Mouse (Mus musculus) forebrain, postnatal 0 days (tissue): Measurements from ENCODE around the gene Gdf10. TPM values are rescaled to one million over a fixed set of nuclear protein-coding genes. Genes with fewer than 3 reads are reported as not detected.

ENCODE experiments used
- ATAC-seq: fragments of 200-750 bp; cut with Nextera tagmentation; 2 replicates; pipeline ENCODE4 v1.8.0; 2017; ENCODE audit warnings: mild to moderate bottlenecking, moderate library complexity
- DNase-seq: peaks from one replicate; pipeline ENCODE4 v3.0.0-alpha.2; 2015
- H3K27ac ChIP-seq: fragments of 300-500 bp; sonication (generic); 2 replicates; pipeline ENCODE4 v1.5.1; 2014; ENCODE audit warnings: low read depth, mild to moderate bottlenecking, antibody characterized with exemption, low read length, moderate library complexity, mixed read lengths
- H3K27me3 ChIP-seq: fragments of 300-500 bp; sonication (generic); 2 replicates; pipeline ENCODE4 v1.6.1; 2014; ENCODE audit warnings: mild to moderate bottlenecking, low read length, mixed read lengths; ENCODE audit not compliant: insufficient read depth
- H3K36me3 ChIP-seq: fragments of 300-500 bp; sonication (generic); 2 replicates; pipeline ENCODE4 v1.6.1; 2014; ENCODE audit warnings: mild to moderate bottlenecking, moderate library complexity; ENCODE audit not compliant: insufficient read depth
- H3K4me1 ChIP-seq: fragments of 300-500 bp; sonication (generic); 2 replicates; pipeline ENCODE4 v1.6.1; 2014; ENCODE audit warnings: antibody characterized with exemption; ENCODE audit not compliant: insufficient read depth
- H3K4me2 ChIP-seq: fragments of 300-500 bp; sonication (generic); 2 replicates; pipeline ENCODE4 v1.6.1; 2014; ENCODE audit warnings: low read depth, mild to moderate bottlenecking, moderate library complexity
- H3K4me3 ChIP-seq: fragments of 300-500 bp; sonication (generic); 2 replicates; pipeline ENCODE4 v1.5.1; 2014; ENCODE audit warnings: low read depth, low read length, mixed read lengths
- H3K9ac ChIP-seq: fragments of 300-500 bp; sonication (generic); 2 replicates; pipeline ENCODE4 v1.6.1; 2014; ENCODE audit warnings: mild to moderate bottlenecking
- H3K9me3 ChIP-seq: fragments of 300-500 bp; sonication (generic); 2 replicates; pipeline ENCODE4 v1.6.1; 2016; ENCODE audit warnings: low read length
- CTCF ChIP-seq: sonication (generic); IDR thresholded peaks from 2 replicates; pipeline ENCODE4 v1.5.1; 2016; ENCODE audit warnings: antibody characterized with exemption, control low read depth, low read depth
- WGBS: fragments of 180-500 bp; shearing (Covaris S2); extraction: QIAGEN DNeasy Blood & Tissue Kit; methylation state at CpG from one replicate; pipeline ENCODE4 v1.1.7; 2014; 5-methylcytosine and 5-hydroxymethylcytosine counted together
- polyA plus RNA-seq: library from polyadenylated mRNA; unstranded; fragments of >200 nt; fragmentation: Nextera tagmentation; extraction: Ambion mirVana; gene quantifications from 2 replicates; pipeline ENCODE4 v1.2.1, GENCODE M21; 2015
- total RNA-seq: library from RNA; depleted of rRNA; stranded (reverse); fragments of >200 nt; gene quantifications from 2 replicates; pipeline ENCODE4 v1.2.3, GENCODE M21; 2014; rRNA removed

Gene Gdf10
- total and polyA plus RNA-seq, 2 experiments from 2014 or later = 8.8 to 9.6 TPM

GRCm38 (mm10) chr14:33977748-33978147 is 54.4 kb downstream of the Gdf10 start:
- Histone ChIP-seq H3K9me3 (no peaks in the 10 kb centered on the region), H3K27ac (no peak overlapping the region), H3K9ac (no peak overlapping the region), H3K4me1 (no peaks in the 10 kb centered on the region), H3K27me3 (no peaks in the 10 kb centered on the region), H3K4me3 (no peak overlapping the region; the same call in none of the 2 replicates), H3K36me3 (no peaks in the 10 kb centered on the region), H3K4me2 (peak overlapping the region; percentile 78; the same call in 1 of the 2 replicates)
- no peak for TF ChIP-seq CTCF
- WGBS = 39% methylated on average over 7 of the region's 7 CpGs
- ATAC-seq = no peak
- DNase-seq = no peak

GRCm38 (mm10) chr14:33978604-33979059 is 55.2 kb downstream of the Gdf10 start, which contains the start of gene Zfp488:
TSS of gene Zfp488 (minus strand) at chr14:33978764.
- Histone ChIP-seq H3K27ac (no peak within 1 kb of the TSS), H3K27me3 (no peaks in the 10 kb centered on the region), H3K4me1 (no peaks in the 10 kb centered on the region), H3K4me2 (peak within 1 kb of the TSS; percentile 78), H3K36me3 (no peaks in the 10 kb centered on the region), H3K9ac (peak within 1 kb of the TSS; percentile 35; the same call in 1 of the 2 replicates), H3K9me3 (no peaks in the 10 kb centered on the region), H3K4me3 (peak within 1 kb of the TSS; percentile 35)
- TF ChIP-seq CTCF = no peak
- peak; percentile 36 for DNase-seq
- WGBS = 4% methylated on average over 25 of the region's 25 CpGs
- peak; percentile 71 for ATAC-seq

Other genes starting within 250 kb of the Gdf10 start
- 0.05 TPM in 1 of 2 replicates, not detected in the other for gene Gdf2, start 17.5 kb downstream of the Gdf10 start, total RNA-seq
- gene Gdf2, start 17.5 kb downstream of the Gdf10 start, polyA plus RNA-seq = 0.06 TPM in 1 of 2 replicates, not detected in the other
- gene Rbp3, start 30.4 kb downstream of the Gdf10 start, total RNA-seq = 0.29 and 0.46 TPM in 2 replicates
- gene Rbp3, start 30.4 kb downstream of the Gdf10 start, polyA plus RNA-seq = 0.16 and 0.34 TPM in 2 replicates
- gene Zfp488, start 55.2 kb downstream of the Gdf10 start, total RNA-seq = 1.3 and 1.8 TPM in 2 replicates
- 0.36 TPM in 2 replicates for gene Zfp488, start 55.2 kb downstream of the Gdf10 start, polyA plus RNA-seq
- not detected in 2 replicates for gene Gm30083, start 91.6 kb downstream of the Gdf10 start, total RNA-seq
- gene Gm30083, start 91.6 kb downstream of the Gdf10 start, polyA plus RNA-seq = not detected in 2 replicates
- gene Gm5460, start 93.2 kb downstream of the Gdf10 start, total RNA-seq = not detected in 2 replicates
- not detected in 2 replicates for gene Gm5460, start 93.2 kb downstream of the Gdf10 start, polyA plus RNA-seq
- not detected in 2 replicates for gene Antxrl, start 129.1 kb downstream of the Gdf10 start, total RNA-seq
- not detected in 2 replicates for gene Antxrl, start 129.1 kb downstream of the Gdf10 start, polyA plus RNA-seq
- 0.14 and 0.54 TPM in 2 replicates for gene Anxa8, start 162.4 kb downstream of the Gdf10 start, total RNA-seq
- 0.40 and 0.63 TPM in 2 replicates for gene Anxa8, start 162.4 kb downstream of the Gdf10 start, polyA plus RNA-seq
- gene A630023A22Rik, start 179.2 kb downstream of the Gdf10 start, total RNA-seq = not detected in 2 replicates
- not detected in 2 replicates for gene A630023A22Rik, start 179.2 kb downstream of the Gdf10 start, polyA plus RNA-seq
- gene Npy4r, start 228.9 kb downstream of the Gdf10 start, total RNA-seq = 0.08 and 0.19 TPM in 2 replicates
- gene Npy4r, start 228.9 kb downstream of the Gdf10 start, polyA plus RNA-seq = 0.05 and 0.10 TPM in 2 replicates